Mouse (Mus musculus): ENCODE measurements at regions not wholly inside any gene's neighbourhood (a gene's known extent, or its start where the extent isn't known, plus 50 kb on each side); places are given as distances from the start of the nearest gene placed in this dataset.

DNA sequence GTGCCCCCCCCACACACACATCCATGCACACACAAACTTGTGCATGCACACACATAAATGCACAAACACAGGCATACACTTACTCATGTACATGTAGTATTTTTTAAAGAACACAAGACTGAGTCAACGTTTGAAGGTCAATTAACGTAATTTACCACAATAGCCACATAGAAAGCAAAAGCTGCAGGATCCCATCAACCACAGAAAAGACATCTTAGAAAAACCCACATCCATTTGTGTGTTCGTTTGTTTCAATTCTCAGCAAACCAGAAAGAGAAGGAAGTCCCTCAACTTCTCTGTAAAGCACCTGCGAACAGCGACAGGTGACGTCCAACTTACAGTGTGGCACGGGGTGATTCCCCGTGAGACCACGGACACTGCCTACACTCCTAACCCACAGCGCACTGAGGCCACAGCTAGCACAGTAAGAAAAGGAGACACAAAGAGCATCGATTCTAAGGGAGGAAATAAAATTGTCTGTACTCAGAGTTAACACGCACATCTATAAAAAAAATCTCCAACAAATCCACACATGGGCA lies 53.8 kb downstream of the Dio3 start:
- DNase-seq (ENCODE audit: extremely low read depth, insufficient read length, low spot score), result no peak

DNA sequence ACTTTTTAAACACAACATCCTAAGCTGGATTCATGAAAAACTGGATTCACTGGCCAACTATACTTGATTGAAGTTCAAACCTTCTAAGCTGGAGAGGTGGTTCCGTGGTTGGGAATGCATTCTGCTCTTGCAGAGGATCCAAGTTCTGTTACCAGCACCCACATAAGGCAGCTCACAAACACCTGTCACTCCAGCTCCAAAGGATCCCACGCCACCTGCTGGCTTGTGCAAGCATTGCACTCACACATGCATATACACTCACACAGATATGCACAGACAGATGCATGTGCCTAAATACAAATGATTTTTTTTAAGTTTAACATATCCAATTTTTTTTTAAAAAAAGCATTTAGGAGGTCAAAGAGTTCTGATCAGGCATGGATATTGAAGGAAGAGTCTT lies 55.7 kb downstream of the Dio3 start:
- DNase-seq (ENCODE audit: extremely low read depth, insufficient read length, low spot score), result no peak

DNA sequence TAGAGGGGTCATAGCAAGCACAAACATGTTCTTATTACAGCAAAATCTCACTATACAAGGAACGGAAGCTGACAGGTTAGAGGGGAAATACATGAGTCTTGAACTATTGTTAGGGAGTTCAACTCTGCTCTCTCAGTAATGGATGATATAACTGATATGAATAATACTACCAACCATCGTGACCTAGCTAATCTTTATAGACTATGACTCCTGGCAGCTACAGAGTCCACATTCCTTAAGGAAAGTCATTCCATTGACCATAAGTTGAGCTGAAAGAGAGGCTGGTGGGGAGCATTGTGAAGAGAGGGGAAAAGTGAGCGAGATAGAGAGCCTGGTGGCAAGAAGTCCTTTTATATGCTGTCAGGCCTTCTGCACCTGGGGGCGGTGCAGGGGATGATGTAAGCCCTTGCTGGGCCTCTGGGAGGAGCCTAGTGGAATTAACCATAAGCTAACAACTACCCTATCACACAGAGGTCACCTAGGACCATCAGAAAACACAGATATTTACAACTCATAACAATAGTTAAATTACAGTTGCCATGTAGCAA lies 65.5 kb downstream of the Dio3 start:
- DNase-seq (ENCODE audit: extremely low read depth, insufficient read length, low spot score), result no peak

DNA sequence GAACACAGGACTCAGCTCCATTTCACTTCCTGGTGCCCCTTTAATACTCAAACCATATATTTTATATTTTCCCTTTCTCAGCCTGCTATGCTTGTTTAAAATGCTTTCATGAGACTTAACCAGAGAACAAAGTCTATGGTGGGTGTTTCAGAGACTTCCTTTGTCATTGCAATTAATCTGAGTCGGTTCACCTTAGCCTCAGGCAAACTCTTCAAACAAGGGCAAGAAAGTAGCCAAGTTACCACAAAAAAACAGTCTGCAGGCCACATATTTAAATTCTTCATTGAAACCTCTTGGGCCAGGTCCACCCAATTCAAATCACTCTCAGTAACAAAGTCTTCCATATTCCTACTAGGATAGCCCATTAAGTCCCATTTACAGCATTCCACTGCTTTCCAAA lies 70.8 kb downstream of the Dio3 start:
- no peak for DNase-seq (ENCODE audit: extremely low read depth, insufficient read length, low spot score)

GRCm38 (mm10) chr12:110355851-110356250 lies 77.0 kb downstream of the Dio3 start:
- DNase-seq (ENCODE audit: extremely low read depth, insufficient read length, low spot score), result no peak

DNA sequence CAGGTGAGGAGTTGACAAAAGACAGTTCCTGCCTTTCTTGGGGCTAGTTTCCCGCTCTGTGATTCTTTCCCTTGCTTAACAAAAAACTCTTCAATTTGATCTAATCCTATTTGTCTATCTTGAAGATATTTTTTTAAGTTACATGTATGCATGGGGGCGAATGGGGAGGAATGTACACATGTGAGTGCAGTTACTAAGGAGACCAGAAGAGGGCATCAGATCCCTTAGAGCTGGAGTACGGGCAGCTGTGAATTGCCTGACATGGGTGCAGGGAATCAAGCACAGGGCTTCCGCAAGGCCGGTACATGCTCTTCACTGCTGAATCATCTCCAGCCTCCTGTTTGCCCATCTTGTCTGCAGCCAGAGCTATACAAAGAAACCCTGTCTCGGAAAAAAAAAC lies 79.8 kb upstream of the Ppp2r5c start:
- DNase-seq (ENCODE audit: extremely low read depth, insufficient read length, low spot score), result no peak

DNA sequence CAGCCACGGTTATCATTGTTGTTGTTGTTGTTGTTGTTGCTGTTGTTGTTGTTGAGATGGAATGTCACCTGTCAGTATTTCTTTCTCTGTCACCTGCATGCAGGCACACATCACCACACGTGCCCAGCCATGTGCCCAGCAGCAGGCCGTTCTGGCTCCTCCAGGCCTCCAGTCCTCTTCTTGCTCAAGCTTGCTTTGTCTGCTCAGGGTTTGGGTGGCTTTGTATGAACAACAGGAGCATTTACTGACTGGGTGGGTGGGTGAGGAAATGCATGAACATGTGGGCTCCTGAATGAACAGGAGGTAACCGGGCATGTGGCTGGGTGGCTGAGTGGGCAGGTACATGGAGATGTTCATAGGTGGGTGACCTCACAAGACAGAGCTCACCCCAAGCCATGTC lies 79.1 kb upstream of the Ppp2r5c start:
- DNase-seq (ENCODE audit: extremely low read depth, insufficient read length, low spot score), result no peak

- peak; percentile 36 for DNase-seq (ENCODE audit: extremely low read depth, insufficient read length, low spot score)
These were observed 74.8 kb upstream of the Ppp2r5c start for GRCm38 (mm10) chr12:110371886-110372690.

GRCm38 (mm10) chr12:110372986-110373385 lies 73.9 kb upstream of the Ppp2r5c start:
- no peak for DNase-seq (ENCODE audit: extremely low read depth, insufficient read length, low spot score)

DNA sequence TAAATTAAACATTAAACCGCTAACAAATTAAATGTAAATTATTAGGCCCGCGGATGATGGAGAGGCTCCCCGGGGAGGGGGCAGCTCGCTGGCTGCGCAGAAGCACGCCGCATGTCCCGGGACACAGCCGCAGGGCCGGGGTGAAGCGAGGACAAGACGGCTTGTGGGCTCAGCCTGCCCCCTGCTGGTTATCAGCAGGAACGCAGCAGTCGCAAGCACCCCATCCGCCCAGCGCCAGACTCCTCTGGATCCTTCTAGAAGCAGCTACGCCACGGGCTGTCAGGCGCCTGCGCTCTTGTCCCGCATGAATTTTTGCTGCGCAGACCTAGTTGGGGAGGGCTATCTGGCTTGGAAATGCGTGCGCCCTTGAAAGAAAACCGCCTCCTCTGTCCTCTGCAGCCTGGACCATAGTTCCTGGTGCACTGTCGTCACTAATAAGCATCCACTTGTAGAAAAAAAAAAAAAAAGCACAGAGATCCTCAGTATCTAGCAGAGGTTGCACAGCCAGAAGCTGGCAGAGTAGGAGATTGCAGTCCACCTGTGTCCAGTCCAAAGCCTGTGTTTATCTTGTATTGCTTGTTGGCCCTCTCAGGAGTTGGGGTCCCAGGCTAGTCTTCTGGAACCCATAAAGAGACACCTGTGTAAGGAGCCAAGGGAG lies 73.4 kb upstream of the Ppp2r5c start:
- DNase-seq (ENCODE audit: extremely low read depth, insufficient read length, low spot score), result peak; percentile 78

- no peak for DNase-seq (ENCODE audit: extremely low read depth, insufficient read length, low spot score)
These were observed 71.8 kb upstream of the Ppp2r5c start for GRCm38 (mm10) chr12:110375139-110375538.

DNA sequence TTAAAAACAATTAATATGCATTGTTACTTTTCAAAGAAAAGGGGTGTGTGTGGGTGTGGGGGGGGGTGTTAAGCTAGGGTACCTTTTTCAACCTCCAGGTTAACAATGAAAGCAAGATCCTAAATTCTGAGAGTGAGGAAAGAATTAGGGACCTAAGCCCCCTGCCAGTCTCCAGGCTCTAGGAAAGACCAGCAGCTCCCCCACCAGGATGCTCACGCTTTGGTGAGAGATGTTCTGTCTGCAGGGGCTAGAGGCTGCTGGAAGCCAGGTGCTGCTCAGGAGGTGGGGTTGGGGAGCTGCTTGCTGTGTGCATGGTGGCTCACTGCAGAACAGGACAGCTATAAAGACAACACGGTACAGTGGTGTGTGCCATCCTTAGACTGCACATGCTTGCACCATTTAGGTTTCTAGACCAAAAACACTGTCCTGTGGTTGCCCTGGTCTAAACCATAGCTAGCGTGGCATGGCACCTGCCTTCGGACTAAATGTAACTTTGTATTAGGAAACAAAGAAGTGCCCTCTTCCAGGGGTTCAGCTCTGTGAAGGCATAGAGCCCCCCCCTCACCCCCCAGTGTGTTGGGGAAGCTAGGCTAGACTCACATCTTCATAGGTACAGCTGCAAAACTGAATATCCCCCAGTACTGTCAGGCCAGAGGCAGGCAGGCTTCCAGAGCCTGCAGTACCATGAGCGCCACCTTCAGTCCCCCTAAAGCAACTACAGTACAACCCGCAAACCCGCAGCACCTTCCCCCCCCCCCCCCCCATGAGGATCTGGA lies 70.7 kb upstream of the Ppp2r5c start:
- no peak for DNase-seq (ENCODE audit: extremely low read depth, insufficient read length, low spot score)

DNA sequence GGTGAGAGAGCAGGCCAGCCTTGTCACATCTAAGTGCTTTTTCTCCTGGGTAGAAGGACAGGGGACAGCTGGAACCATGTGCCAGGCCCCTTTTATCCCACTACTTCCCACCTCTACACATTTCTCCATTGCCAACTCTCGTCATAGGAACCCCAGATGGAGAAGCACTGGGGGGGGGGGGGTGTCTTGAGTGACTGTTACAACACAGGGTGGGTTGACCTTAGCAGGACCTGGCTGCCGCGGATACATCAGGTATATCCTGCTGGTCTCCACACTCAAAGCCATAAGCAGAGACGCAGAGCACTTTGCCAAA lies 70.1 kb upstream of the Ppp2r5c start:
- DNase-seq (ENCODE audit: extremely low read depth, insufficient read length, low spot score), result no peak

DNA sequence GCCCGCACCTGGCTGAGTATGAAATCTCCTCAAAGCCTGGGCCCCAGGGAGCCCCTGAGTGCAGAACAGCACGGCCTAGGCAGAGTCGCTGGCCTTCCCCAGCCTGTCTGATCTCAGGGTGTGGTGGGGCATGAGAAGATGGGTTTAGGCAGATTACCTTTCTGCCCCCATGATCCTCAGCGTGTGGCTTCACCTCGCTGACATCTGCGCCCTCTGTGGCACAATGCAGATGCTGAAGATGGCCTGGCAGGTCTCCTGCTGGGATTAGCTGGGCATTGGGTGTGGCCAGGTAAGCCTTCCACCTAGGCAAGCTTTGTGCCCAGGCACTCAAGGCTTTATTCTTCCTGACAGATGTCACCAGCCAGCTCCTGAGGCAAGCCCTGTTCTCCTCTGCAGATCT lies 69.6 kb upstream of the Ppp2r5c start:
- no peak for DNase-seq (ENCODE audit: extremely low read depth, insufficient read length, low spot score)

- DNase-seq (ENCODE audit: extremely low read depth, insufficient read length, low spot score), result peak; percentile 47
These were observed 69.2 kb upstream of the Ppp2r5c start for GRCm38 (mm10) chr12:110377734-110378133.

- no peak for DNase-seq (ENCODE audit: extremely low read depth, insufficient read length, low spot score)
These were observed 68.6 kb upstream of the Ppp2r5c start for GRCm38 (mm10) chr12:110378302-110378701.

DNA sequence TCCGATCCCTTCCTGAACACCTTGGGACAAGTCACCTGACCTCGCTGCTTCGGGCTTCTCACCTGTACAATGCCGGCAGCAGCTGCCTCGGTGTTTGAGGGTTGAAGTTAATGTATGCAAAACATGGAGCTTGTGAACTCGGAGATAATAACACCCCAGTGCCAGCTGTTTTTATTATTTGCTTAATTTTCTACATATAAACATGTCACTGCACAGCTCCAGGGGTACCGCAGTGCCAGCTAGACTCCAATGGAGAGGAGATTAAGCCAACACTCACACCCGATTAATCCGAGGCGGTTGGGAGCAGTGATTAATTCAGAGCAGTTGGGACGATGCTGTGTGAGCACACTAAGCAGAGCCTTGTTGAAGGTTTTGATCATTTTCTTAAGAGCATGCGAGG lies 67.2 kb upstream of the Ppp2r5c start:
- DNase-seq (ENCODE audit: extremely low read depth, insufficient read length, low spot score), result no peak

DNA sequence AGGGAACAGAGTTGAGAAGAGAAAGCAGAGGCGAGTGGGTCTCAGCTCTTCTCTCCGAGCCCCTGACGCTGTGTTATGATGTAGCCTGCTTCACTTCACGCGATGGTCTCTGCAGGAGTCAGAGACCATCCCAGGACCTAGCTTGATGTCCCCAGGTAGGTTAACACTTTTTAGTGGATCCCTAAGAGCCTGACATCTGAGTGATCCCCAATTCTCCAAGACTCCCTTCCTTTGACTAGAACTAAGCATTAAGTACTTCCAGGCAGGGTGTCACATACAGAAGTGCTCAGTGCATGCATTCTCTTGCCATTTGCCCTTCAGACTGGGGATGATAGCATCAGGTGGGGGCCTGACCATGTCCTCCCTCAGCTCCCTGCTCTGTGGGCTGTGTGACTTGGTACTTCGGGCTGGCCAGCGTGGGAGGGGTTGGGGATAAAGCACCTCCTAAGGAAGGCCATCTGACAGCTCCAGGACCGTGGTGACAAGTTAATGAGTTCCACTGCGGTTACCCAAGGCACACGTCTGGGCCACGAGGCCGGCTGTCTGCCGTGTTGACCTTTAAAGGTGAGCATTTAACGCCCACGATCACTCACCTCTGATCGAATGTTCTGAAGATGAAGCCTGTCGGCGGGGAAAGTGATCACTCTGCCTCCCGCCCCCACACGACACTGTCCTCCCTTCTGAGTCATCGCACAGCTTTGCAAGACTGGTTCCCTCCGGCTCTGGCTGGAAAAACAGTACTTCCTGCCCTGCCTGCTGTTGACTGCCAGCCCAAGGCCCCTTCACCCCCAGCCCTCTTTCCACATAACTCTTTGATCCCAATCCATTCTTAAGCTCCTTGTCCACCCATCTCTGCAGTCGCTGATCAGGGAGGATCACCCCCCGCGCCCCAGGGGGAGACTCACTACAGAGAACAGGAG lies 65.8 kb upstream of the Ppp2r5c start:
- DNase-seq (ENCODE audit: extremely low read depth, insufficient read length, low spot score), result peak; percentile 79

DNA sequence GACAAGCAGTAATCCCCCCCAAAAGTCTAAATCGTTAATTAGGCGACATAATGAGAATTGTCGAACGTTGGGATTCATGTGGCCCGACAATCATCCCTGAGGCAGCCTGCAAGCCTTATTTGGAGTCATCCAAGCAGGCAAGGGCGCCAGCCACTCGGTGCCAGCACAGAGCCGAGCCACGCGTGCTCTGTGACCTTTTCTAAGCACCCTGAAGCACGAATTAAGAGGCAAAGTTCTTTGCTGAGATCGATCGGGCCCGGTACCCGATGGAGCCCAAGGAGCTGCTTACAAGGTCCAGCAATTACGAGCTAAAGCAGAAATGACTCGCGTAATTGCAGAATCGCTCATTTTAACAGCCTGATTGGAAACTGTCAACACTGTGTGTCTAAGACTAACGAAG lies 61.9 kb upstream of the Ppp2r5c start:
- DNase-seq (ENCODE audit: extremely low read depth, insufficient read length, low spot score), result no peak
